Mouse (Mus musculus): Measurements from ENCODE around the gene Fam126b.

GRCm38 (mm10) chr1:58610166-58610565, 24.0 kb upstream of the Fam126b start:
- no peak for TF ChIP-seq CTCF (IDR thresholded peaks at IDR 0.05; ENCODE audit: low read depth)
- TF ChIP-seq EP300 (optimal IDR thresholded peaks at IDR 0.05): no peak

Measured in stomach, postnatal 0 days (tissue).